Mouse (Mus musculus): ENCODE results near the gene Map3k6.

GRCm38 (mm10) chr4:133203591-133203990, 37.0 kb upstream of the Map3k6 start:
- TF ChIP-seq CTCF (IDR thresholded peaks at IDR 0.05; ENCODE audit: borderline replicate concordance, extremely low read depth, insufficient read depth, insufficient read length) (no peak), POLR2A (IDR thresholded peaks at IDR 0.05; ENCODE audit: borderline replicate concordance, extremely low read depth, insufficient read depth, insufficient read length, poor library complexity, severe bottlenecking) (no peak)
